Mouse (Mus musculus) gastrocnemius, postnatal 36 days (tissue): ENCODE data around the gene Hist1h3g. TPM values are rescaled to one million over a fixed set of nuclear protein-coding genes. Genes with fewer than 3 reads are reported as not detected.

Experiments used
- microRNA-seq, 2 experiments: library from miRNA; unstranded; fragments of <30 nt; microRNA quantifications; one replicate each; pipeline ENCODE4 v1.2.0; 2021
- total RNA-seq, 2 experiments: library from RNA; stranded (reverse); gene quantifications; 2 replicates each; pipeline ENCODE4 v1.2.3; 2021

The Hist1h3g gene
- total RNA-seq, 2 experiments from 2014 or later = 2.8 to 5.0 TPM

Small RNA genes within 50 kb of the gene (microRNA-seq; reads per million reads assigned to microRNA genes)
- gene Gm44297 (0 reads per million in 2 experiments), gene Gm44359 (0 reads per million in 2 experiments), gene Gm44394 (0 reads per million in 2 experiments), gene n-TStga1 (0 reads per million in 2 experiments)

Other genes with a start within 250 kb of the Hist1h3g start
- gene Zfp322a, start 166.2 kb upstream of the Hist1h3g start, total RNA-seq = 10 to 100 TPM in 1 of 2 experiments, 1 to 10 TPM in 1; 8.4 to 11.1 TPM
- gene Abt1, start 111.6 kb upstream of the Hist1h3g start, total RNA-seq = 1 to 10 TPM; 3.2 to 3.3 TPM
- not detected for gene Btn1a1, start 69.5 kb upstream of the Hist1h3g start, total RNA-seq
- gene Btn2a2, start 46.6 kb upstream of the Hist1h3g start, total RNA-seq = not detected
- gene Hist1h4h, start 4.4 kb upstream of the Hist1h3g start, total RNA-seq = 100 to 1,000 TPM; 130 to 153 TPM
- 10 to 100 TPM in 1 of 2 experiments, 1 to 10 TPM in 1; 7.7 to 11.5 TPM for gene Hist1h2af, start 1.5 kb upstream of the Hist1h3g start, total RNA-seq
- 1 to 10 TPM; 1.7 to 2.1 TPM for gene Hist1h2bh, start 8.0 kb downstream of the Hist1h3g start, total RNA-seq
- gene Hist1h3f, start 8.6 kb downstream of the Hist1h3g start, total RNA-seq = 1 to 10 TPM; 5.5 to 6.4 TPM
- 10 to 100 TPM; 12.5 to 22.4 TPM for gene Hist1h4f, start 16.2 kb downstream of the Hist1h3g start, total RNA-seq
- gene Hist1h1d, start 17.8 kb downstream of the Hist1h3g start, total RNA-seq = 1 to 10 TPM; 1.6 to 2.0 TPM
- gene Hist1h3e, start 26.9 kb downstream of the Hist1h3g start, total RNA-seq = 10 to 100 TPM; 11.9 to 17.0 TPM
- 1 to 10 TPM; 1.6 to 2.8 TPM for gene Hist1h2ae, start 35.8 kb downstream of the Hist1h3g start, total RNA-seq
- 10 to 100 TPM; 15.3 to 21.1 TPM for gene Hist1h2bg, start 36.0 kb downstream of the Hist1h3g start, total RNA-seq
- 1 to 10 TPM; 7.5 to 8.5 TPM for gene Hist1h2bf, start 38.8 kb downstream of the Hist1h3g start, total RNA-seq
- gene Hist1h2ad, start 39.0 kb downstream of the Hist1h3g start, total RNA-seq = 1 to 10 TPM; 1.2 to 2.2 TPM
- 1 to 10 TPM; 2.8 to 4.8 TPM for gene Hist1h3d, start 40.3 kb downstream of the Hist1h3g start, total RNA-seq
- gene Hist1h4d, start 46.2 kb downstream of the Hist1h3g start, total RNA-seq = 10 to 100 TPM; 39.6 to 39.7 TPM
- gene Hist1h2be, start 85.7 kb downstream of the Hist1h3g start, total RNA-seq = 10 to 100 TPM; 16.6 to 18.7 TPM
- gene Hist1h1e, start 87.1 kb downstream of the Hist1h3g start, total RNA-seq = 10 to 100 TPM; 42.9 to 50.8 TPM
- gene Hist1h2ac, start 148.5 kb downstream of the Hist1h3g start, total RNA-seq = 1 to 10 TPM; 1.3 to 1.4 TPM
- 10 to 100 TPM; 65.6 to 72.3 TPM for gene Hist1h2bc, start 148.8 kb downstream of the Hist1h3g start, total RNA-seq
- gene Hist1h1t, start 160.4 kb downstream of the Hist1h3g start, total RNA-seq = not detected
- gene Hist1h4c, start 163.0 kb downstream of the Hist1h3g start, total RNA-seq = 10 to 100 TPM; 62.8 to 75.7 TPM
- 10 to 100 TPM; 17.6 to 27.0 TPM for gene Hfe, start 175.4 kb downstream of the Hist1h3g start, total RNA-seq
- gene Hist1h1c, start 203.4 kb downstream of the Hist1h3g start, total RNA-seq = 100 to 1,000 TPM; 188 to 225 TPM
- 1 to 10 TPM; 4.5 to 4.6 TPM for gene Hist1h3c, start 210.2 kb downstream of the Hist1h3g start, total RNA-seq
- 1 to 10 TPM; 5.1 to 7.0 TPM for gene Hist1h2bb, start 211.3 kb downstream of the Hist1h3g start, total RNA-seq
- 10 to 100 TPM in 1 of 2 experiments, 1 to 10 TPM in 1; 9.4 to 10.3 TPM for gene Hist1h2ab, start 215.7 kb downstream of the Hist1h3g start, total RNA-seq
- gene Hist1h3b, start 216.8 kb downstream of the Hist1h3g start, total RNA-seq = 10 to 100 TPM; 14.2 to 14.3 TPM
- 1 to 10 TPM; 5.8 to 8.4 TPM for gene Hist1h4b, start 221.6 kb downstream of the Hist1h3g start, total RNA-seq
- gene Hist1h4a, start 225.8 kb downstream of the Hist1h3g start, total RNA-seq = 1 to 10 TPM; 6.4 to 7.2 TPM
- gene Hist1h3a, start 227.0 kb downstream of the Hist1h3g start, total RNA-seq = 10 to 100 TPM in 1 of 2 experiments, 1 to 10 TPM in 1; 9.9 to 14.4 TPM
- gene Hist1h1a, start 228.2 kb downstream of the Hist1h3g start, total RNA-seq = 1 to 10 TPM; 5.6 to 7.4 TPM
- not detected for gene Trim38, start 234.5 kb downstream of the Hist1h3g start, total RNA-seq